Mouse (Mus musculus) CH12.LX (cell line): ENCODE data around the gene Pou3f1. TPM values are rescaled to one million over a fixed set of nuclear protein-coding genes. Genes with fewer than 3 reads are reported as not detected.

Experiments used
- DNase-seq: peaks from one replicate; pipeline ENCODE4 v3.0.0-alpha.2; 2013; ENCODE audit errors: extremely low read depth
- H3K27ac ChIP-seq: 2 replicates; pipeline ENCODE4 v1.5.1; 2012; ENCODE audit warnings: low read depth, mild to moderate bottlenecking, control low read depth, moderate library complexity; ENCODE audit not compliant: insufficient read depth
- H3K27me3 ChIP-seq: replicated peaks from 2 replicates; pipeline ENCODE3; 2012; ENCODE audit warnings: inconsistent platforms
- H3K36me3 ChIP-seq, 2 experiments: replicated peaks in 1 of 2; 2 replicates each; pipeline versions ENCODE3 to v1.6.1; 2012; ENCODE audit warnings: inconsistent platforms in 1 of 2, low read length in 1 of 2, mild to moderate bottlenecking in 1 of 2, mixed read lengths in 1 of 2, moderate library complexity in 1 of 2; ENCODE audit not compliant: control insufficient read depth in 1 of 2, insufficient read depth in 1 of 2
- H3K4me1 ChIP-seq, 2 experiments: 2 replicates each; pipeline ENCODE4 v1.6.1; 2012; ENCODE audit warnings: inconsistent platforms in 1 of 2, moderate library complexity in 1 of 2; ENCODE audit not compliant: insufficient read depth in 2 of 2, control insufficient read depth in 1 of 2
- H3K4me2 ChIP-seq: 2 replicates; pipeline ENCODE4 v1.6.1; 2012; ENCODE audit warnings: low read depth, mild to moderate bottlenecking, control low read depth; ENCODE audit not compliant: poor library complexity, insufficient read depth, severe bottlenecking
- H3K4me3 ChIP-seq, 3 experiments: fragments of 150-350 bp in 1 of 3; sonication (generic) in 1 of 3; replicated peaks in 1 of 3; 2 replicates each; pipeline versions ENCODE3 to v1.5.1; 2011 to 2012; ENCODE audit warnings: low read depth in 2 of 3, low read length in 2 of 3, mild to moderate bottlenecking in 2 of 3, moderate library complexity in 2 of 3, control low read depth in 1 of 3, improper control_type of control experiment in 1 of 3, inconsistent platforms in 1 of 3, mixed read lengths in 1 of 3; ENCODE audit not compliant: poor library complexity in 1 of 3
- H3K79me2 ChIP-seq: replicated peaks from 2 replicates; pipeline ENCODE4 v1.6.1; 2012; ENCODE audit warnings: mild to moderate bottlenecking, moderate library complexity; ENCODE audit not compliant: control insufficient read depth, poor library complexity, insufficient read depth, severe bottlenecking; ENCODE audit errors: extremely low read depth
- H3K9ac ChIP-seq: 2 replicates; pipeline ENCODE4 v1.6.1; 2012; ENCODE audit warnings: low read depth, mild to moderate bottlenecking, control low read depth, moderate library complexity; ENCODE audit not compliant: insufficient read depth
- H3K9me3 ChIP-seq: replicated peaks from 2 replicates; pipeline ENCODE3; 2012; ENCODE audit warnings: low read length, inconsistent platforms, mixed read lengths
- BHLHE40 ChIP-seq: IDR thresholded peaks from 2 replicates; pipeline ENCODE4 v1.6.1; 2011; ENCODE audit warnings: mild to moderate bottlenecking, low read depth, low read length, improper control_type of control experiment
- CHD2 ChIP-seq: IDR thresholded peaks from 2 replicates; pipeline ENCODE4 v1.6.1; 2011; ENCODE audit warnings: low read length, improper control_type of control experiment
- ELF1 ChIP-seq: IDR thresholded peaks from 2 replicates; pipeline ENCODE4 v1.6.1; 2014; ENCODE audit warnings: low read depth, mild to moderate bottlenecking, inconsistent platforms, low read length, improper control_type of control experiment
- ETS1 ChIP-seq: conservative IDR thresholded peaks from 2 replicates; pipeline ENCODE4 v1.6.1; 2012; ENCODE audit warnings: low read depth, mild to moderate bottlenecking, inconsistent platforms, low read length, improper control_type of control experiment, moderate library complexity
- NELFE ChIP-seq: IDR thresholded peaks from 2 replicates; pipeline ENCODE4 v1.6.1; 2011; ENCODE audit warnings: low read depth, low read length, improper control_type of control experiment
- NRF1 ChIP-seq: IDR thresholded peaks from 2 replicates; pipeline ENCODE4 v1.6.1; 2014; ENCODE audit warnings: low read depth, mild to moderate bottlenecking, inconsistent platforms, low read length, improper control_type of control experiment, moderate library complexity
- POLR2A ChIP-seq: IDR thresholded peaks from 2 replicates; pipeline ENCODE4 v1.6.1; 2011; ENCODE audit warnings: low read depth, mild to moderate bottlenecking, improper control_type of control experiment, low read length
- SMC3 ChIP-seq: IDR thresholded peaks from 2 replicates; pipeline ENCODE4 v1.6.1; 2011; ENCODE audit warnings: low read depth, low read length, improper control_type of control experiment
- USF1 ChIP-seq: IDR thresholded peaks from 2 replicates; pipeline ENCODE4 v1.6.1; 2014; ENCODE audit warnings: low read depth, mild to moderate bottlenecking, inconsistent platforms, low read length, improper control_type of control experiment
- USF2 ChIP-seq: conservative IDR thresholded peaks from 2 replicates; pipeline ENCODE4 v1.6.1; 2011; ENCODE audit warnings: low read depth, low read length, improper control_type of control experiment
- ZMIZ1 ChIP-seq: IDR thresholded peaks from 2 replicates; pipeline ENCODE4 v1.6.1; 2012; ENCODE audit warnings: low read depth, mild to moderate bottlenecking, inconsistent platforms, low read length, improper control_type of control experiment
- dilution Hi-C: fragments of 300-500 bp; cut with MboI; formaldehyde crosslinking; loops from 2 replicates; pipeline ENCODE4 v1.14.3; 2020; ENCODE audit warnings: low sequenced_read_pairs; ENCODE audit not compliant: extremely low pct_unique_long_range_greater_than_20kb, extremely low pct_ligation_motif_present
- in situ Hi-C: fragments of 300-500 bp; cut with MboI; formaldehyde crosslinking; loops from 3 replicates; pipeline ENCODE4 v1.14.3; 2019; ENCODE audit warnings: low sequenced_read_pairs, low pct_ligation_motif_present, low pct_unique_long_range_greater_than_20kb, mixed read lengths
- polyA plus RNA-seq: library from polyadenylated mRNA; unstranded; fragments of >175 nt; gene quantifications from 2 replicates; pipeline ENCODE4 v1.2.1, GENCODE M21; 2012; ENCODE audit warnings: low read depth; ENCODE audit not compliant: insufficient read length
- total RNA-seq, 2 experiments: library from RNA; depleted of rRNA; stranded (reverse); fragments of 300-350 nt in 1 of 2; fragments of >200 nt in 1 of 2; gene quantifications; 2 replicates each; pipeline ENCODE4 v1.2.3; 2012 to 2014

The Pou3f1 gene
- total and polyA plus RNA-seq, 3 experiments: not detected

GRCm38 (mm10) chr4:124621406-124621805 lies 35.2 kb upstream of the Pou3f1 start:
- TF ChIP-seq BHLHE40 (no peak), USF2 (no peak), CHD2 (no peak), NRF1 (no peak), ELF1 (no peak), NELFE (no peak)
- H3K4me3 ChIP-seq: no peak overlapping the region
- no peaks in the 10 kb centered on the region for H3K36me3 ChIP-seq
- dilution Hi-C loops: no loop called here
- H3K4me1 ChIP-seq: no peaks in the 10 kb centered on the region
- no peaks in the 10 kb centered on the region for H3K79me2 ChIP-seq
- no peak overlapping the region for H3K27ac ChIP-seq
- H3K9me3 ChIP-seq: no peaks in the 10 kb centered on the region
- in situ Hi-C loops: no loop called here
- no peak for DNase-seq
- peaks cover 94% of the 10 kb centered on the region for H3K27me3 ChIP-seq
- H3K4me2 ChIP-seq: no peak overlapping the region
- no peak overlapping the region for H3K9ac ChIP-seq

- peaks cover 95% of the 10 kb centered on the region for H3K27me3 ChIP-seq
- dilution Hi-C loops: no loop called here
These were observed 34.0 kb upstream of the Pou3f1 start for GRCm38 (mm10) chr4:124622566-124622965.

GRCm38 (mm10) chr4:124624111-124624581 lies 32.5 kb upstream of the Pou3f1 start:
- H3K4me2 ChIP-seq: no peak overlapping the region
- no peaks in the 10 kb centered on the region for H3K4me1 ChIP-seq
- peaks cover 93% of the 10 kb centered on the region for H3K27me3 ChIP-seq
- no peaks in the 10 kb centered on the region for H3K36me3 ChIP-seq
- H3K4me3 ChIP-seq: no peak overlapping the region
- dilution Hi-C loops: no loop called here
- no peak for TF ChIP-seq SMC3
- no peak for TF ChIP-seq USF1
- H3K9me3 ChIP-seq: no peaks in the 10 kb centered on the region
- in situ Hi-C loops: no loop called here
- no peak for DNase-seq
- no peak overlapping the region for H3K9ac ChIP-seq
- no peak overlapping the region for H3K27ac ChIP-seq
- H3K79me2 ChIP-seq: no peaks in the 10 kb centered on the region

More at GRCm38 (mm10) chr4:124622566-124622965, 34.0 kb upstream of the Pou3f1 start:
- no peaks in the 10 kb centered on the region for H3K9me3 ChIP-seq
- no peak for DNase-seq
- no peaks in the 10 kb centered on the region for H3K36me3 ChIP-seq
- in situ Hi-C loops: no loop called here
- H3K79me2 ChIP-seq: no peaks in the 10 kb centered on the region
- no peak overlapping the region for H3K4me2 ChIP-seq
- H3K4me1 ChIP-seq: no peaks in the 10 kb centered on the region
- H3K27ac ChIP-seq: no peak overlapping the region
- TF ChIP-seq POLR2A: no peak
- TF ChIP-seq ETS1: no peak
- no peak for TF ChIP-seq ZMIZ1
- TF ChIP-seq SMC3: no peak
- H3K4me3 ChIP-seq: no peak overlapping the region
- H3K9ac ChIP-seq: no peak overlapping the region
